In genomic region chr15:38594095-38594494, GRCm38 (mm10) we compare ENCODE assay signal across 9 mouse cellular contexts.
DNase-seq lines count a peak whose midpoint lies in the region; ATAC-seq and TF ChIP-seq lines count a peak whose summit lies in the region.
"Had no signal": no experiment of that assay in that cellular context is flagged by ENCODE, and none has a peak within 500 bp of the region (broad histone marks: within the 10 kb centered on the region; RNA-seq: fewer than 3 reads in every experiment).

No protein-coding gene starts in this region.

- WGBS in heart, embryonic 13.5 days = 33% methylated on average over 11 of the region's 11 CpGs
- WGBS in midbrain, embryonic 11.5 days = 89% methylated on average over 11 of the region's 11 CpGs

- no peaks in the 10 kb centered on the region for H3K27me3 ChIP-seq in Patski
- H3K27me3 ChIP-seq in heart, embryonic 13.5 days (replicated peaks) = no peaks in the 10 kb centered on the region
- no peaks in the 10 kb centered on the region for H3K27me3 ChIP-seq in midbrain, embryonic 11.5 days (ENCODE audit: control insufficient read depth, insufficient read depth, low read length)

- H3K4me2 ChIP-seq in heart, embryonic 13.5 days = peak overlapping the region; percentile 11; the same call in 1 of the 2 replicates
- H3K4me2 ChIP-seq in midbrain, embryonic 11.5 days = no peak overlapping the region

- peak overlapping the region; percentile 94 for H3K27ac ChIP-seq in heart, embryonic 13.5 days (replicated peaks)
- no peak overlapping the region for H3K27ac ChIP-seq in left cerebral cortex, adult 2 months
- no peak overlapping the region for H3K27ac ChIP-seq in midbrain, embryonic 11.5 days (ENCODE audit: low read depth, low read length)

- ATAC-seq in Patski = peak; percentile 56
- ATAC-seq in heart, embryonic 13.5 days (ENCODE audit: extremely low read depth, insufficient number of reproducible peaks, low FRiP score, low TSS enrichment) = peak; percentile 40; the same call in 1 of the 2 replicates
- no peak for ATAC-seq in midbrain, embryonic 11.5 days (ENCODE audit: low FRiP score)

- intact Hi-C loops in left cerebral cortex, adult 2 months (cut with DNase I) = no loop called here

- no peak overlapping the region for H3K4me3 ChIP-seq in heart, embryonic 13.5 days
- no peak overlapping the region for H3K4me3 ChIP-seq in left cerebral cortex, adult 2 months
- H3K4me3 ChIP-seq in midbrain, embryonic 11.5 days (ENCODE audit: low read depth, low read length) = no peak overlapping the region

- no peak overlapping the region for H3K9ac ChIP-seq in heart, embryonic 13.5 days
- H3K9ac ChIP-seq in midbrain, embryonic 11.5 days (ENCODE audit: low read length) = no peak overlapping the region

- POLR2A ChIA-PET in Patski (lab: Charles Lee) = no interaction called here

- peak; percentile 96 for DNase-seq in 3T3-L1 (ENCODE audit: low read depth, low spot score)
- DNase-seq in Patski (ENCODE audit: low read depth, low spot score) = peak; percentile 79
- peak; percentile 83 to 87 for DNase-seq in lung, adult 18-20 months
- DNase-seq in urinary bladder, adult 18-20 months (ENCODE audit: low spot score in 2 of 2) = no peak
- no peak for DNase-seq in retina, postnatal 1 day
- no peak for DNase-seq in left cerebral cortex, adult 2 months (ENCODE audit: extremely low spot score in 1 of 2, low spot score in 2 of 2)
- no peak for DNase-seq in midbrain, embryonic 11.5 days (ENCODE audit: low spot score, missing footprints)
- DNase-seq: spleen, adult 18-20 months had no signal

- peaks cover 53% of the 10 kb centered on the region for H3K4me1 ChIP-seq in heart, embryonic 13.5 days
- H3K4me1 ChIP-seq in midbrain, embryonic 11.5 days (ENCODE audit: control insufficient read depth, insufficient read depth, low read length) = no peaks in the 10 kb centered on the region

- in situ Hi-C loops in Patski (cut with MboI; ENCODE audit: low pct_unique_long_range_greater_than_20kb) = no loop called here

- peaks cover 5% of the 10 kb centered on the region; the same call in 1 of the 2 replicates for H3K36me3 ChIP-seq in heart, embryonic 13.5 days
- H3K36me3 ChIP-seq in midbrain, embryonic 11.5 days (ENCODE audit: control insufficient read depth, insufficient read depth, low read length) = no peaks in the 10 kb centered on the region

- TF ChIP-seq CTCF in Patski (IDR thresholded peaks at IDR 0.05) = no peak
- TF ChIP-seq CTCF in left cerebral cortex, adult 2 months (IDR thresholded peaks at IDR 0.05) = no peak

- H3K9me3 ChIP-seq in heart, embryonic 13.5 days = peaks cover 22% of the 10 kb centered on the region
- no peaks in the 10 kb centered on the region for H3K9me3 ChIP-seq in midbrain, embryonic 11.5 days (ENCODE audit: control insufficient read depth, low read length)

- CTCF ChIA-PET in Patski (lab: Charles Lee) = interaction anchor here (0.7 kb wide), 1 partner anchor 9 kb away, joined by 3 read pairs; no protein-coding TSS in a partner anchor

Comparison
In these comparisons a context has a peak if more than half of its experiments do, and no peak if none do; other contexts are left out.
1. DNase-seq: peak in 3T3-L1 (single experiment), Patski (single experiment) and lung, adult 18-20 months (2 of 2); none in urinary bladder, adult 18-20 months (0 of 2), retina, postnatal 1 day (single experiment), left cerebral cortex, adult 2 months (0 of 2) and midbrain, embryonic 11.5 days (single experiment).